Mouse (Mus musculus) neural tube, embryonic 15.5 days (tissue): ENCODE measurements around the gene Rpl39. TPM values are rescaled to one million over a fixed set of nuclear protein-coding genes. Genes with fewer than 3 reads are reported as not detected.
"Not testable (repeated sequence)": the region's sequence is repeated elsewhere in the genome, so short reads cannot be mapped to it uniquely, and the experiment has no call there.

Experiments used
- ATAC-seq: fragments of 200-750 bp; cut with Nextera tagmentation; 2 replicates; pipeline ENCODE4 v1.8.0; 2017; ENCODE audit warnings: mild to moderate bottlenecking, moderate TSS enrichment, moderate library complexity; ENCODE audit not compliant: low FRiP score
- H3K27ac ChIP-seq: fragments of 300-500 bp; sonication (generic); replicated peaks from 2 replicates; pipeline ENCODE4 v1.5.1; 2015; ENCODE audit warnings: mild to moderate bottlenecking, inconsistent platforms
- H3K27me3 ChIP-seq: fragments of 300-500 bp; sonication (generic); replicated peaks from 2 replicates; pipeline ENCODE4 v1.6.1; 2015; ENCODE audit warnings: inconsistent platforms
- H3K36me3 ChIP-seq: fragments of 300-500 bp; sonication (generic); 2 replicates; pipeline ENCODE4 v1.6.1; 2015; ENCODE audit warnings: inconsistent platforms
- H3K4me1 ChIP-seq: fragments of 300-500 bp; sonication (generic); 2 replicates; pipeline ENCODE4 v1.6.1; 2015; ENCODE audit warnings: inconsistent platforms
- H3K4me2 ChIP-seq: fragments of 300-500 bp; sonication (generic); 2 replicates; pipeline ENCODE4 v1.6.1; 2015; ENCODE audit warnings: inconsistent platforms, mild to moderate bottlenecking, moderate library complexity
- H3K4me3 ChIP-seq: fragments of 300-500 bp; sonication (generic); replicated peaks from 2 replicates; pipeline ENCODE4 v1.5.1; 2015; ENCODE audit warnings: mild to moderate bottlenecking, inconsistent platforms
- H3K9ac ChIP-seq: fragments of 300-500 bp; sonication (generic); replicated peaks from 2 replicates; pipeline ENCODE4 v1.6.1; 2015; ENCODE audit warnings: mild to moderate bottlenecking, inconsistent platforms
- H3K9me3 ChIP-seq: fragments of 300-500 bp; sonication (generic); replicated peaks from 2 replicates; pipeline ENCODE4 v1.6.1; 2016; ENCODE audit warnings: inconsistent platforms
- WGBS: fragments of 180-500 bp; shearing (Covaris S2); methylation state at CpG from one replicate; pipeline ENCODE4 v1.1.7; 2015; ENCODE audit warnings: mixed read lengths; 5-methylcytosine and 5-hydroxymethylcytosine counted together
- polyA plus RNA-seq: library from polyadenylated mRNA; unstranded; fragments of >200 nt; fragmentation: Nextera tagmentation; extraction: Ambion mirVana; gene quantifications from 2 replicates; pipeline ENCODE4 v1.2.1, GENCODE M21; 2015

The Rpl39 gene
- polyA plus RNA-seq, 1 experiment from 2014 or later: 318 TPM

DNA sequence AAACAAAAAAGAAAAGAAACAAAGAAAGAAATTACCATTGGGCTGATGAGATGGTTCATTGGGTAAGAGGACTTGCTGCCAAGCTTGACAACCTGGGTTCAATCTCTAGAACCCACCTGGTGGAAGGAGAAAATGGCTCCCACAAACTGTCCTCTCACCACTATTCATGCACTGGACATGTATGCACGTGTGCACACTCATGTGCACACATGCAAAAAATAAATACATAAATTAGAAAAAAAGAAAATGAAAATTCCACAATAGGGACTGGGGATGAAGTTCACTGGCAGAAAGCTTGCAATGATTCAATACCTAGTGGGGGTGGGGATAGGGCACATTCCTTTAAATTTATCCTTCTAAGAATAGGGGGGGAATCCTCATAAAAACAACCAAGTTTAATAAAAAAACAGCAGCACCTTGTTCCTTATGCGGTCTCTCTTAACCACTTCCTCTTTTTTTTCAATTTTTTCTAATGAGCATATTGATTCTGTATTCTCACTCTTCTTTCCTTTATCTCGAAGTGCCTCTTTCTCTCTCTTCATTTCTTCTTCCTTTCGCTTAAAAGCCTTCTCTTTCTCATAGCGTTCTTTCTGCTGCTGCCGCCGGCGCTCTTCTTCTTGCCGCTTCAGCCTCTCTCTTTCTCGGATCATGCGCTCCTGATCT, 10.0 kb upstream of the Rpl39 start:
- Histone ChIP-seq H3K4me2 (no peak overlapping the region), H3K4me1 (no peaks in the 10 kb centered on the region), H3K4me3 (no peak overlapping the region), H3K9me3 (no peaks in the 10 kb centered on the region), H3K27me3 (no peaks in the 10 kb centered on the region), H3K9ac (no peak overlapping the region), H3K36me3 (0 out of 2 replicates have a peak, but pooled peaks cover 8% of the 10 kb centered on the region), H3K27ac (no peak overlapping the region)
- 96% methylated on average over 11 of the region's 11 CpGs for WGBS
- no peak for ATAC-seq

DNA sequence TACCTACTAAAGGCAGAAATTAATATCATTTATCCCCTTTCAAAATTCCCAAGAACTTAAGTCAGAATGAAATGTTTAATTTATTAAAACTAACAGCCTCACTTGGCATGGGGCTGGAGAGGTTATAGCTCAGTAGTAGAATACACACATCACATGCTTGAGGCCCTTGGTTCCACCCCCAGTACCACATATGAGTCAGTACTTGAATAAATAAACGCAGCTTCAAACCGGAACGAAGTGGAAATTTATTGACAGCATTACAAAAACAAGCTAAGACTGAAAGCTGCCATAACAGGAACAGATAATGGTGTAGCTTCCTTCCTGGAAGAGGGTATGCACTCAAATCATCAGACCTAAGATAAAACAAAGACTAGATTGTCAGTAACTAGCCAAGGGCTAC, 6.3 kb upstream of the Rpl39 start:
- H3K4me1 ChIP-seq: no peaks in the 10 kb centered on the region
- WGBS: 88% methylated on average over 3 of the region's 3 CpGs
- no peak overlapping the region for H3K4me2 ChIP-seq
- no peak overlapping the region for H3K27ac ChIP-seq
- H3K36me3 ChIP-seq: 0 out of 2 replicates have a peak, but pooled peaks cover 8% of the 10 kb centered on the region
- H3K4me3 ChIP-seq: no peak overlapping the region
- no peak for ATAC-seq
- no peak overlapping the region for H3K9ac ChIP-seq
- H3K27me3 ChIP-seq: no peaks in the 10 kb centered on the region
- no peaks in the 10 kb centered on the region for H3K9me3 ChIP-seq

DNA sequence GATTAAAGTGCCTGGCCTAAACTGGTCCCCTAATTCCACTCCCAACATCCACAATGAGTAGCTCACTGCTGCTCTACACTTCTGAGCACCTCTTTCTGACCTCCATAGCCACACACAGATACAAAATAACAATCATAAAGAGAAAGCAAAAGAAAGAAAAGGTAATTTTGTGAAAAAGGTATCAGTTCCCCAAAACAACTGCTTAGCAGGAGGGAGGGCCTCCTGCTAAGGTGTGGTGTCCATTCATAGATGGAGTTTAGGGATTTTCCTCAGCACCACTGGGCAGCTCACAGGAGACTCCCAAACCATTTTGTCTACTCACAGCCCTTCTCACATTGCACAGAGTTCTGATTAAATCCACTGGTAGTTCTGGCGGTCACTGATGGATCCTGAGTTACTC, 3.6 kb upstream of the Rpl39 start:
- WGBS: 88% methylated on average over 1 of the region's 1 CpGs
- Histone ChIP-seq H3K4me2 (no peak overlapping the region), H3K9ac (no peak overlapping the region), H3K36me3 (no peaks in the 10 kb centered on the region), H3K4me1 (no peaks in the 10 kb centered on the region), H3K27me3 (no peaks in the 10 kb centered on the region), H3K9me3 (no peaks in the 10 kb centered on the region), H3K27ac (no peak overlapping the region), H3K4me3 (no peak overlapping the region)
- ATAC-seq: no peak

DNA sequence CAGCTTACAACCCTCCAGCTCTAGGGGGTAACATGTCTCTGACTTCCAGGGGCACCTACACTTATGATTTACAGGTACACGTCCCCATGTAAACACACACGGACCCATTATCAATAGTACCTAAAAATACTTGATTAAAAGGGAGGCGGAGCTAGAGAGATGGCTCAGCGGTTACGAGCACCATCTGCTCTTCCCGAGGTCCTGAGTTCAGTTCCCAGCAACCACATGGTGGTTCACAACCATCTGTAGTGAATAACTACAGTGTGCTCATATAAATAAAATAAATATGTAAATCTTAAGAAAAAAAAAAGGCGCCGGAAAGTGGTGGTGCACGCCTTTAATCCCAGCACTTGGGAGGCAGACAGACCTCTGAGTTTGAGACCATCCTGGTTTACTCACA, 463 bp upstream of the Rpl39 start:
- H3K27me3 ChIP-seq: no peaks in the 10 kb centered on the region
- ATAC-seq: peak; percentile 43
- H3K4me3 ChIP-seq: peak overlapping the region; percentile 55
- no peaks in the 10 kb centered on the region; the same call in 1 of the 2 replicates for H3K36me3 ChIP-seq
- H3K27ac ChIP-seq: peak overlapping the region; percentile 90
- H3K9ac ChIP-seq: no peak overlapping the region; the same call in 1 of the 2 replicates
- peak overlapping the region; percentile 62 for H3K4me2 ChIP-seq
- H3K4me1 ChIP-seq: peaks cover 10% of the 10 kb centered on the region
- WGBS: 18% methylated on average over 9 of the region's 9 CpGs
- no peaks in the 10 kb centered on the region for H3K9me3 ChIP-seq

DNA sequence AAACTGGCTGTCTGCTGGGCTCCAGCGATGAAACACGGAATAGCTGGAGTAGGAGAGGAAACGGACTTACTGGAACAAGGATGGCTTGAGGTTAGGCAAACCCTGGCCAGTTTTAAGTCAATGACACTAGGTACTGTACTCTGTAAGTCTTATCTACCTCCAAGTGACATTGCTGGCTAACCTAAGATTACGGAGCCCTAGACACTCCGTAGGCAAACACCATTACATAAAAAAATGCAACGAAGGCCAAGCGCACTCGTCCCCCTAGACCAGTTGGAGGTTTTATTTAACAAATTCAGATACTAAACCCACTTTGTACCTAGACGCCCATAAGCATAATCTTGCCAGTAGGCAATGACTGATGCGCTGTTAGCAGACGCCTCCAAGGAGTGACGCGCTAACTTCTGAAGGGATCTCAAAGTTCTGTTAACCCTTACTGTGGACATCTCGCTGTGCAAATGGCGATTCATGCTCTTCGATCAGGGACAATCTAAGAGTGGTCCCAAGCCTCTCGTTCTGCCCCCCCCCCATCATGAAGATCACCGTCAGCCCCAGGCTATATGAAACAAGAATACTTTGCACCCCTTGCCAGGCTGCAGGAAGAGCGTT, 780 bp downstream of the Rpl39 start:
- Histone ChIP-seq H3K4me2 (peak overlapping the region; percentile 62), H3K27ac (peak overlapping the region; percentile 90), H3K4me3 (peak overlapping the region; percentile 55), H3K27me3 (no peaks in the 10 kb centered on the region), H3K9me3 (no peaks in the 10 kb centered on the region), H3K4me1 (peaks cover 10% of the 10 kb centered on the region), H3K36me3 (no peaks in the 10 kb centered on the region; the same call in 1 of the 2 replicates), H3K9ac (peak overlapping the region; percentile 53)
- WGBS: 21% methylated on average over 19 of the region's 19 CpGs
- ATAC-seq: peak; percentile 23

DNA sequence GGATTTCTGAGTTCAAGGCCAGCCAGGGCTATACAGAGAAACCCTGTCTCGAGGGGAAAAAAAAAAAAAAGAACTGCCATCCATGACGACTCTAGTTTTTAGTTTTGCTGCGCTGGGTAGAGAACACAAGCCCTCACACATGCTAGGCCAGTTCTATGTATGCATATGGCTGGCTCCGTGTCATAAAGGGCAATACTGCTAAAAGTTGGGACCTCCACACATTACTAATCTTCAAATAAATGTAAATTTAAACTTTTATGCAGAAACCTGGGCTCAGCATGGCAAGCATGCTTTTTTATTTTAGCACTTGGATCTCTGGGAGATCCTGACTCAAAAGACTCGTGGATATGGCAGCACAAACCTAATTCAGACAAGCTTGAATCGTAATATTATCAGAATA, 4.0 kb downstream of the Rpl39 start:
- no peak for ATAC-seq
- Histone ChIP-seq H3K27ac (no peak overlapping the region), H3K9me3 (no peaks in the 10 kb centered on the region), H3K4me3 (no peak overlapping the region), H3K27me3 (no peaks in the 10 kb centered on the region), H3K4me1 (peaks cover 10% of the 10 kb centered on the region), H3K9ac (no peak overlapping the region), H3K36me3 (no peaks in the 10 kb centered on the region; the same call in 1 of the 2 replicates), H3K4me2 (no peak overlapping the region)
- 62% methylated on average over 6 of the region's 6 CpGs for WGBS

DNA sequence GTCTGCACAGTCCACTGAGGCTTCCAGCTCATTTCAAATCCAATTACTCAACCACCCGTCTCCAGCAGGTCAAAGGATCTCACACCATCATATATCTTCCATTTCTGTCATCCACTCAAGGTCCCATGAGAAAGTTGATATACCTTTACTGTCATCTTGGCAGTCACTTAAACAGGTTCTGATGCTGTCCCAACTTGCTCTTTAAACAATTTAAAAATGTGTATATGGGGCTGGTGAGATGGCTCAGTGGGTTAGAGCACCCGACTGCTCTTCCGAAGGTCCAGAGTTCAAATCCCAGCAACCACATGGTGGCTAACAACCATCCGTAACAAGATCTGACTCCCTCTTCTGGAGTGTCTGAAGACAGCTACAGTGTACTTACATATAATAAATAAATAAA, 4.9 kb downstream of the Rpl39 start:
- H3K27me3 ChIP-seq, H3K4me2 ChIP-seq, H3K27ac ChIP-seq, H3K9me3 ChIP-seq, H3K9ac ChIP-seq, H3K4me3 ChIP-seq, ATAC-seq, H3K36me3 ChIP-seq: not testable (repeated sequence)
- 59% methylated on average over 4 of the region's 4 CpGs for WGBS
- H3K4me1 ChIP-seq: peaks cover 10% of the 10 kb centered on the region

DNA sequence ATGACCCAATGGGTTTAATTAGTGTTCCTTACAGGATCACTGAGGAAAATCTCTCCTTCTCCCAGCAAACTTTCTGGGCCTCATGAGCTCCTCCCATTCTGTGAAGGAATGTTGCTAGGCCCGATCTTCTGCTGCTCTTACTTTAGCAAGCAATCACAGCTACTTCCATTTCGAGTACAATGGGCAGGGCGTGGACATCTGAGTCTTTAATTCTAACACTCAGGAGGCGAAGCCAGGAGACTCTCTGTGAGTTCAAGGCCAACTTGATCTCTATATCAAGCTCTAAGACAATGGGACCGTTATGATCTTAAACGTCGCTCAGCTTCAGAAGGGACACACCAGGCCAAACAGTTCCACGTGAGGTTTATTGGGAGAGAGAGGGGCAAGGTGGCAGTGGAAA, 8.6 kb downstream of the Rpl39 start:
- Histone ChIP-seq H3K9ac (no peak overlapping the region), H3K27me3 (no peaks in the 10 kb centered on the region), H3K27ac (no peak overlapping the region), H3K4me1 (no peaks in the 10 kb centered on the region), H3K4me3 (no peak overlapping the region), H3K9me3 (no peaks in the 10 kb centered on the region), H3K36me3 (no peaks in the 10 kb centered on the region), H3K4me2 (no peak overlapping the region)
- ATAC-seq: no peak
- WGBS: 81% methylated on average over 8 of the region's 8 CpGs

DNA sequence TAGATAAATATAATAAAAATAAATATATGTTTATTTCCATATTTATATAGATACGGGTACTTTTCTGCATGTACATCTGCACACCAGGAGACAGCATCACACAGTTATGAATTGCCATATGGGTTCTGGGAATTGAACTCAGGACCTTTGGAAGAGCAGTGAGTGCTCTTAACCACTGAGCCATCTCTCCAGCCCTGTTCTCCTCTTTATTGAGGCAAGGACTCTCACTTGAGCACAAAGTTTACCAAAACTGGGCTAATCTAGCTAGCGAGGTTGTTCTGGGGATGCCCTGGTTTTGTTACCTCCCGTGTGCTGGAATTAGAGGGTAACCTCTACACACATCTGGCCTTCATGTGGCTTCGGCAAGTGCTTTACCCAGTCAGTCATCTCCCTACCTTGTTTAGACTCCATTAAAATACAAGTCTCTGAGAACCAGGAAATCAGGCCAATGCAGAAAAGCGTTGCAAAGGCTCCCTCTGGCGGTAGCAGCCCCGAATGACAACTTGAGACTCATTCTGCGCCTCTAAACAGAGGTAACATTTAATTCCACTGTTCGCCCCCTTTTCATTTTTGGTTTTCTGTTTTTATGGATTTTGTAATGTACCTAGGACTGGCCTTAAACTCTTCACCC, 10.8 kb downstream of the Rpl39 start:
- peak; percentile 41; the same call in 1 of the 2 replicates for ATAC-seq
- Histone ChIP-seq H3K4me2 (no peak overlapping the region), H3K36me3 (no peaks in the 10 kb centered on the region), H3K27me3 (no peaks in the 10 kb centered on the region), H3K27ac (no peak overlapping the region), H3K4me3 (no peak overlapping the region), H3K4me1 (no peaks in the 10 kb centered on the region), H3K9ac (no peak overlapping the region), H3K9me3 (no peaks in the 10 kb centered on the region)
- 37% methylated on average over 9 of the region's 9 CpGs for WGBS

DNA sequence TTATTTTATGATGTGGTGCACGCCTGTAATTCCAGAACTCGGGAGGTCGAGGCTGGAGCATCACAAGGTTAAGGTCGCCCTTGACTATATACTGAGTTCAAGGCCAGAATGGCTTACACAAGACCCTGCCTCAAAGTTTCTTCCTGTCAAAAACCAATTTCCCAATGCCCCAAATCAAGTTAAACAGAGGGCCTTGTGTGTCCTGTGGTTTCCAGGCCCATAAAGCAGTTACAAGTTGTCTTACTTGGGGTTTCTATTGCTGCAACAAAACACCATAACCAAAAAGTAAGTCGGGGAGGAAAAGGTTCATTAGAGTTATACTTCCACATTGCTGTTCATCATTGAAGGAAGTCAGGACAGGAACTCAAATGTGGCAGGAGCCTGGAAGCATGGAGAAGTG, 16.4 kb downstream of the Rpl39 start:
- H3K9me3 ChIP-seq: no peaks in the 10 kb centered on the region
- 86% methylated on average over 5 of the region's 5 CpGs for WGBS
- H3K27ac ChIP-seq: no peak overlapping the region
- H3K27me3 ChIP-seq: no peaks in the 10 kb centered on the region
- H3K4me1 ChIP-seq: no peaks in the 10 kb centered on the region
- H3K36me3 ChIP-seq: no peaks in the 10 kb centered on the region
- no peak overlapping the region for H3K4me2 ChIP-seq
- no peak overlapping the region for H3K9ac ChIP-seq
- no peak for ATAC-seq
- H3K4me3 ChIP-seq: no peak overlapping the region

DNA sequence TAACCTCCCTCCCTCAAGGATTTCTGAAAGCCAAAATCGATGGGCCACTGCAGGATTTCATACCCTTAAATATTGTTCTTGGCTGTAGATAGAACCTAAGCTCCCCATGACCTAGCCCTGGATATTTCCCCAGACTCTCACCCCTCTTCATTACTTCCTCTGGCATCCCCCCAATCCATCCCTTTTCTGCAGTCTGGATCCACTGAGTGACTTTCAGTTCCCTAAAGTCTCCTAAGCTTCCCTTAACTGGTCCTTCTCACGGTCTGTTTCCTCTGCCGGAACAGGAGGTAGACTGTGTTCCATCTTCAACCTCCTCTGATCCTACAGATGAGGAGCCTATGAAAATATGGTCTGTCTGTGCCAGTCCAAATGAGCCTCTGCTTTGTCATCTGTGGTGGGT, 17.9 kb downstream of the Rpl39 start:
- no peak for ATAC-seq
- Histone ChIP-seq H3K4me1 (no peaks in the 10 kb centered on the region), H3K27ac (no peak overlapping the region), H3K27me3 (no peaks in the 10 kb centered on the region), H3K36me3 (no peaks in the 10 kb centered on the region), H3K9ac (no peak overlapping the region), H3K4me3 (no peak overlapping the region), H3K4me2 (no peak overlapping the region), H3K9me3 (no peaks in the 10 kb centered on the region)
- 82% methylated on average over 3 of the region's 3 CpGs for WGBS

DNA sequence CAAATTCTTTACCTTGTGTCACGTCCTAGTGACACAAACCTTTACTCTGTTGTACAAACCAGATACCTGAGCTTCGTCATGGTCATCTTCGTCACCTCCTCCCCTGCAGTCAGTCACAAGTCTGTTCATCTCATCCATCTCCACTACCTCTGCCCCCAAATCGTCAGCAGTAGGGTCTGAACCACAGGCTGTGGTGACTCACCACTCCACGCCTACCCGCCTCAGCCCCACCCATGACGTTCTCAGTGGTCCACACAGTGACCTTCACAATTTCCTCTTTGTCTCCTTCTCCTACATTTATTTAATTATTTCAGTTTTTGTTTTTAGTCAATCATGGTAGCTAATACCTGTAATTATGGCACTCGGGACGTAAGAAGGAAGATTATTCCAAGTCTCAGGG, 21.3 kb downstream of the Rpl39 start:
- H3K27ac ChIP-seq: no peak overlapping the region
- H3K36me3 ChIP-seq: no peaks in the 10 kb centered on the region
- H3K4me3 ChIP-seq: no peak overlapping the region
- WGBS: 90% methylated on average over 9 of the region's 9 CpGs
- no peaks in the 10 kb centered on the region for H3K27me3 ChIP-seq
- ATAC-seq: no peak
- no peaks in the 10 kb centered on the region for H3K9me3 ChIP-seq
- H3K4me2 ChIP-seq: no peak overlapping the region
- no peaks in the 10 kb centered on the region for H3K4me1 ChIP-seq
- no peak overlapping the region for H3K9ac ChIP-seq
